Mouse (Mus musculus) heart, adult 2 months (tissue): ENCODE data around the gene Kiss1.

Source experiments
- CTCF ChIP-seq: fragments of 200-600 bp; IDR thresholded peaks from 2 replicates; pipeline ENCODE4 v1.8.1; 2022; ENCODE audit warnings: antibody characterized with exemption, mild to moderate bottlenecking, moderate library complexity
- POLR2A ChIP-seq: fragments of 200-500 bp; IDR thresholded peaks from 2 replicates; pipeline ENCODE4 v1.6.1; 2011; ENCODE audit warnings: mild to moderate bottlenecking, low read depth, low read length, control low read depth; ENCODE audit not compliant: insufficient read depth

GRCm38 (mm10) chr1:133367606-133368488 is 46.2 kb downstream of the Kiss1 start:
- TF ChIP-seq CTCF (no peak), POLR2A (no peak)
